Mouse (Mus musculus) olfactory bulb, adult 2 months (tissue): ENCODE data around the gene Ttll9. TPM values are rescaled to one million over a fixed set of nuclear protein-coding genes. Genes with fewer than 3 reads are reported as not detected.

Experiments
- H3K27ac ChIP-seq: fragments of 200-500 bp; 2 replicates; pipeline ENCODE4 v1.5.1; 2012; ENCODE audit warnings: low read depth, low read length; ENCODE audit not compliant: insufficient read depth
- H3K4me1 ChIP-seq: fragments of 200-500 bp; 2 replicates; pipeline ENCODE4 v1.6.1; 2012; ENCODE audit warnings: low read length; ENCODE audit not compliant: control insufficient read depth, insufficient read depth
- H3K4me3 ChIP-seq: fragments of 200-500 bp; 2 replicates; pipeline ENCODE4 v1.5.1; 2012; ENCODE audit warnings: mild to moderate bottlenecking, low read depth, low read length, moderate library complexity; ENCODE audit not compliant: insufficient read depth
- CTCF ChIP-seq: fragments of 200-500 bp; IDR thresholded peaks from 2 replicates; pipeline ENCODE4 v1.5.1; 2012; ENCODE audit warnings: low read depth, mild to moderate bottlenecking, low read length, moderate library complexity; ENCODE audit not compliant: insufficient read depth
- POLR2A ChIP-seq: fragments of 200-500 bp; IDR thresholded peaks from 2 replicates; pipeline ENCODE4 v1.6.1; 2012; ENCODE audit warnings: mild to moderate bottlenecking, low read depth, low read length, moderate library complexity; ENCODE audit not compliant: insufficient read depth
- WGBS: fragments of 180-500 bp; shearing (Covaris S2); methylation state at CpG from one replicate; pipeline ENCODE4 v1.1.7; 2018; 5-methylcytosine and 5-hydroxymethylcytosine counted together
- polyA plus RNA-seq: library from polyadenylated mRNA; stranded (reverse); fragments of >200 nt; gene quantifications from 2 replicates; pipeline ENCODE4 v1.2.4, GENCODE M21; 2012; ENCODE audit warnings: low replicate concordance; ENCODE audit not compliant: missing spikeins, insufficient read depth, insufficient read length

Ttll9 gene
- polyA plus RNA-seq, 1 experiment: not detected

DNA sequence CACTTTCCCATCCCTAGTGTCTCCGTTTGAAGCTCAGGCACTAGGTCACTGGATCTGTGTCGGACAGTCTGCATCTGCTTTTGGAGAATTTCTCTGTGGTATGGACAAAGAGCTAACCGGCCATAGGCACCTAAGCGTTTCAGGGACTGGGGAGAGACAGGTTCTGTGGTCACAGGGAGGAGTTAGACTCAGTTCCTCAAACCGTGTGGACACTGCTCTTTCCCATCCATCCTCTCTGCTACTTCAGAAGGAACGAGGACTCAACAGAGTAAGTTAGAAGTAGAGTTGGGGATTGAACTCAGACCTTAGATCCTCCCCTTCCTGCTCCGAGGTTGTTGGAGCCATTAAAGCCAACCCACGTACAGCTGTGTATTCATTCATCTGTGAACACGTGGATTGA lies 89.3 kb downstream of the Ttll9 start:
- no peak for TF ChIP-seq POLR2A
- TF ChIP-seq CTCF: no peak
- WGBS: 87% methylated on average over 9 of the region's 9 CpGs
- peaks cover 11% of the 10 kb centered on the region for H3K4me1 ChIP-seq

DNA sequence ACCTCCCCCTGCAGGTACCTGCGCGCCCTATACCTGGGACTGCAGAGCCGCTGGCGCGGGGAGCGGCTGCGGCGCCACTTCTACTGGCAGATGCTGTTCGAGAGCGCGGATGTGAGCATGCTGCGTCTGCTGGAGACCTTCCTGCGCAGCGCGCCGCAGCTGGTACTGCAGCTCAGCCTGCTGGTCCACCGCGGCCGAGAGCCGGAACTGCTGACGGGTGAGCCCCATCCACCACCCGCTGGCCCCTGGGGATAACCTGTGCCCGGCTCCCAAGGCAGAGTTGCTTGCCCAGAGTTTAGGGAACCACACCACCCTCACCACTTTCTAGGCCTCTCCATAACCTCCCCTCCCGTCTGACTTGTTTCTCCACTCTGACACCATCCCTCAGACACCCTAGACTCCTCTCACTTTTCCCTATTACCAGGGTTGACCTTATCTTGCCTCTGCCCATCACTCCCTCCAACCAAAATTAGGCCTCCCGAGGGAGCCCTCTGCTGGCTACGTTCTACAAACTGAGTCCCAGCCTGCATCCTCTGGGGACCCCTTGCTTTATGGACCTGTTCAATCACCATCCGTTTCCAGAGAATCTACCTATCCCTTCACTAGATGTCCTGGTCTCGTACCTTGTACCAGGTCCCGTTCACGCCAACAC lies 90.5 kb downstream of the Ttll9 start:
- peaks cover 11% of the 10 kb centered on the region for H3K4me1 ChIP-seq
- no peak overlapping the region for H3K4me3 ChIP-seq
- H3K27ac ChIP-seq: no peak overlapping the region
- WGBS: 27% methylated on average over 30 of the region's 30 CpGs
- TF ChIP-seq CTCF (no peak), POLR2A (no peak)

More for the DNA sequence above, 89.3 kb downstream of the Ttll9 start:
- no peak overlapping the region for H3K4me3 ChIP-seq
- H3K27ac ChIP-seq: no peak overlapping the region

DNA sequence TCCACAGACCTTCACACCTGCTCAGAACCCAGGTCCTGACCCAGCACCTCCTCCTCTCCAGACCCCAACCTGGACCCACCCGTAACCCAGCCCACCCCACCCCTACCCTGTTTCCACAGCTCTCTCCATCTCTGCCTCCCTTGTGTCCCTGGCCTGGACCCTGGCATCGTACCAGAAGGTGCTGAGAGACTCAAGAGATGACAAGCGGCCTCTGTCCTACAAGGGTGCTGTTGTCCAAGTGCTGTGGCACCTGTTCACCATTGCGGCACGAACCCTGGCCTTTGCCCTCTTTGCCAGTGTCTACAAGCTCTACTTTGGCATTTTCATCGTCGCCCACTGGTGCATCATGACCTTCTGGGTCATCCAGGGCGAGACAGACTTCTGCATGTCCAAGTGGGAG lies 91.6 kb downstream of the Ttll9 start:
- no peak overlapping the region for H3K27ac ChIP-seq
- 92% methylated on average over 8 of the region's 8 CpGs for WGBS

DNA sequence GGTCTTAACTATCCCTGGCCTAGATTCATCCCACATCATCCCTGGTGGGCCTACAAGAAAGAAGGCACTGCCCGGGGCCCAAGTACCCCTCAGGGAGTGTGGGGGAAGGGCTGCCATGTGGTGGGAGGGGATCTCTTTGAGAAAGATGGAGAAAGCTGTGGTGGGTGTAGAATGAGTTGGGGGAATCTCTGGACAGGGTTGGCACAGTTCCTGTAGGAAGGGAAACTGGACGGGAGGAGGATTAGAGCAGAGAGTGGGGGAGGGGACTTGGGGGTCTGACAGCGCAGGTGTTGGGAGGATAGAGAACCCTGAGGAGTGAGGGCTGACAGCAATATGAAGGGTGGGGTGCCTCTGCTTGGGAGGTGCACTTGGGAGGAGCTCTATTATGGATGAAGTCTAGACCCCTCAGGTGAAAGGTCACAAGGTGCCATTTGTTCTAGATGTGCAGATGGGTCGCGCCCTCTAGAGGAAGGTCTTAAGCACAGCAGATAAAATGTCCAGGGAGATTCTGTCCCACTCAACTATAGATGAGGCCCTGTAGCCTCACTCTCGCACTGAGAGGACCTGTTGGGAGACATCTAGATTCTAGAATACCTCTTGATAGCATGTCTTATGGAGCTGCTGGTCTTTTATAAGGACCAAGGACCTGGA lies 93.1 kb downstream of the Ttll9 start:
- whole genome bisulfite sequencing: 68% methylated on average over 6 of the region's 6 CpGs
- peaks cover 3% of the 10 kb centered on the region; the same call in 1 of the 2 replicates for H3K4me1 ChIP-seq
- no peak overlapping the region for H3K4me3 ChIP-seq
- H3K27ac ChIP-seq: no peak overlapping the region
- TF ChIP-seq POLR2A (no peak), CTCF (no peak)

More for the DNA sequence above, 91.6 kb downstream of the Ttll9 start:
- no peak overlapping the region for H3K4me3 ChIP-seq
- peaks cover 11% of the 10 kb centered on the region for H3K4me1 ChIP-seq
- TF ChIP-seq POLR2A: no peak
- TF ChIP-seq CTCF: no peak

Other genes starting within 250 kb of the Ttll9 start
- gene Id1, start 226.2 kb upstream of the Ttll9 start, polyA plus RNA-seq: not detected in 2 replicates
- gene Cox4i2, start 208.3 kb upstream of the Ttll9 start, polyA plus RNA-seq: not detected in 2 replicates
- gene Bcl2l1, start 130.8 kb upstream of the Ttll9 start, polyA plus RNA-seq: 296 and 622 TPM in 2 replicates
- 120 TPM in 1 of 2 replicates, not detected in the other for gene Tpx2, start 114.5 kb upstream of the Ttll9 start, polyA plus RNA-seq
- not detected in 2 replicates for gene Mylk2, start 51.1 kb upstream of the Ttll9 start, polyA plus RNA-seq
- not detected in 2 replicates for gene Foxs1, start 29.3 kb upstream of the Ttll9 start, polyA plus RNA-seq
- not detected in 2 replicates for gene Dusp15, start 10.8 kb upstream of the Ttll9 start, polyA plus RNA-seq
- gene Pdrg1, start 52.9 kb downstream of the Ttll9 start, polyA plus RNA-seq: not detected in 2 replicates
- gene Xkr7, start 69.4 kb downstream of the Ttll9 start, polyA plus RNA-seq: not detected in 2 replicates
- not detected in 2 replicates for gene Ccm2l, start 103.5 kb downstream of the Ttll9 start, polyA plus RNA-seq
- not detected in 2 replicates for gene Hck, start 146.0 kb downstream of the Ttll9 start, polyA plus RNA-seq
- not detected in 2 replicates for gene Tm9sf4, start 198.8 kb downstream of the Ttll9 start, polyA plus RNA-seq